ENCODE assay signal across 16 mouse cellular contexts in genomic region chr13:94708786-94709185, GRCm38 (mm10).
"Had no signal": no experiment of that assay in that cellular context is flagged by ENCODE, and none has a peak within 500 bp of the region (broad histone marks: within the 10 kb centered on the region; RNA-seq: fewer than 3 reads in every experiment).

No protein-coding gene starts in this region.

- DNase-seq: kidney, adult 8-10 months; kidney, postnatal 25 days; liver; liver, embryonic 13.5 days; liver, postnatal 0 days; lung, postnatal 36 days; right cerebral cortex, adult 18-20 months; right cerebral cortex, postnatal 25 days; thymus, postnatal 36 days had no signal

- H3K36me3 ChIP-seq: limb, embryonic 12.5 days; liver, embryonic 13.5 days; midbrain, embryonic 10.5 days; neural tube, embryonic 12.5 days had no signal

- H3K4me3 ChIP-seq: left cerebral cortex, adult 2 months; myocyte; neural tube, embryonic 12.5 days had no signal

- ATAC-seq: intestine, embryonic 16.5 days; liver, postnatal 0 days; lung, postnatal 0 days had no signal

- H3K27ac ChIP-seq: left cerebral cortex, adult 2 months; limb, embryonic 12.5 days; liver, embryonic 13.5 days; midbrain, embryonic 10.5 days; neural tube, embryonic 12.5 days had no signal

- H3K9me3 ChIP-seq: limb, embryonic 12.5 days; liver, embryonic 13.5 days; midbrain, embryonic 10.5 days; neural tube, embryonic 12.5 days had no signal

- H3K9ac ChIP-seq: liver, embryonic 13.5 days; liver, postnatal 0 days; neural tube, embryonic 12.5 days had no signal
